Mouse (Mus musculus) heart, adult 2 months (tissue): Measurements from ENCODE around the gene Rgs3. TPM values are rescaled to one million over a fixed set of nuclear protein-coding genes. Genes with fewer than 3 reads are reported as not detected.

Experiments
- DNase-seq, 2 experiments: peaks; one replicate each; pipeline ENCODE4 v3.0.0; 2021
- H3K27ac ChIP-seq: fragments of 200-600 bp; 2 replicates; pipeline ENCODE4 v1.8.1; 2022
- H3K27me3 ChIP-seq: fragments of 200-500 bp; 2 replicates; pipeline ENCODE4 v1.6.1; 2012; ENCODE audit warnings: mild to moderate bottlenecking, low read length, inconsistent platforms, mixed read lengths; ENCODE audit not compliant: control insufficient read depth, insufficient read depth
- H3K36me3 ChIP-seq: fragments of 200-500 bp; 2 replicates; pipeline ENCODE4 v1.6.1; 2012; ENCODE audit warnings: low read length, inconsistent platforms; ENCODE audit not compliant: control insufficient read depth, insufficient read depth
- H3K4me1 ChIP-seq: fragments of 200-500 bp; 2 replicates; pipeline ENCODE4 v1.6.1; 2011; ENCODE audit warnings: low read length; ENCODE audit not compliant: control insufficient read depth, insufficient read depth
- H3K4me3 ChIP-seq: fragments of 200-600 bp; 2 replicates; pipeline ENCODE4 v1.8.1; 2022
- H3K79me2 ChIP-seq: fragments of 200-500 bp; replicated peaks from 2 replicates; pipeline ENCODE4 v1.6.1; 2012; ENCODE audit warnings: mild to moderate bottlenecking, inconsistent platforms, low read length, moderate library complexity, mixed read lengths; ENCODE audit not compliant: control insufficient read depth, insufficient read depth
- H3K9ac ChIP-seq: fragments of 200-500 bp; 2 replicates; pipeline ENCODE4 v1.6.1; 2012; ENCODE audit warnings: low read depth, mild to moderate bottlenecking, control low read depth, inconsistent platforms, low read length, mixed read lengths
- CTCF ChIP-seq: fragments of 200-600 bp; IDR thresholded peaks from 2 replicates; pipeline ENCODE4 v1.8.1; 2022; ENCODE audit warnings: antibody characterized with exemption, mild to moderate bottlenecking, moderate library complexity
- EP300 ChIP-seq: fragments of 200-500 bp; IDR thresholded peaks from 2 replicates; pipeline ENCODE4 v1.6.1; 2011; ENCODE audit warnings: low read depth, low read length, control low read depth; ENCODE audit not compliant: insufficient read depth
- POLR2A ChIP-seq: fragments of 200-500 bp; IDR thresholded peaks from 2 replicates; pipeline ENCODE4 v1.6.1; 2011; ENCODE audit warnings: mild to moderate bottlenecking, low read depth, low read length, control low read depth; ENCODE audit not compliant: insufficient read depth
- WGBS: fragments of 180-500 bp; shearing (Covaris S2); methylation state at CpG from one replicate; pipeline ENCODE4 v1.1.7; 2018; 5-methylcytosine and 5-hydroxymethylcytosine counted together
- intact Hi-C: fragments of 180-260 bp; cut with DNase I; formaldehyde crosslinking; loops from one replicate; pipeline ENCODE4 v1.15.1; 2025
- polyA plus RNA-seq: library from polyadenylated mRNA; depleted of rRNA; stranded (reverse); fragments of >200 nt; gene quantifications from 2 replicates; pipeline ENCODE4 v1.2.3, GENCODE M21; 2012
- total RNA-seq, 2 experiments: library from RNA; stranded (reverse); gene quantifications; 2 replicates each; pipeline ENCODE4 v1.2.3; 2021

The Rgs3 gene
- total and polyA plus RNA-seq, 3 experiments = 23.5 to 48.1 (median 33.7) TPM

DNA sequence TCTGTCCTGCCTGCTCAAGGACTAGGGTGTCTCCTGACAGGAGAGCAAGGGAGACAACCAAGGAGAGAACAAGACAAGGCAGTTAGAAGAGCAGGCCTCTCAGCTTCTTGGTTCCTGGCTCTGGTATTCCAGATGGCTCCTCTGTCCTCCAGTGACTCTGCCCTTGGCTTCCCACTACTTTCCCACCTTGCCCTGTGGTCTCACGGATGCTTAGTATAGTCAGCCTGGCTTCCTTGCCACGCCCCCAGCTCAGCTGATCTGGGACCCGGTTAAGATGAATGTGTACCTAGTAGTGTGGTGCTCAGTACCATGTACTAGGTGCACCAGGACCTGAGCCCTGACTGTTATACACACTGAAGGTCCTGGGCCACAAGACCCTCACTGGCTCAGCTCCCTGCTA is 82.0 kb downstream of the Rgs3 start:
- intact Hi-C loops = loop anchor here (2.0 kb wide), 2 partner anchors 23 to 51 kb away; no protein-coding TSS in a partner anchor
- H3K36me3 ChIP-seq = peaks cover 40% of the 10 kb centered on the region
- no peak overlapping the region for H3K4me3 ChIP-seq
- no peaks in the 10 kb centered on the region for H3K27me3 ChIP-seq
- no peak for TF ChIP-seq EP300
- TF ChIP-seq CTCF = no peak
- no peak for TF ChIP-seq POLR2A
- 48% methylated on average over 3 of the region's 3 CpGs for WGBS
- DNase-seq = no peak
- H3K4me1 ChIP-seq = peaks cover 40% of the 10 kb centered on the region
- peak overlapping the region; percentile 77 for H3K27ac ChIP-seq
- H3K79me2 ChIP-seq = no peaks in the 10 kb centered on the region
- peak overlapping the region; percentile 17 for H3K9ac ChIP-seq

DNA sequence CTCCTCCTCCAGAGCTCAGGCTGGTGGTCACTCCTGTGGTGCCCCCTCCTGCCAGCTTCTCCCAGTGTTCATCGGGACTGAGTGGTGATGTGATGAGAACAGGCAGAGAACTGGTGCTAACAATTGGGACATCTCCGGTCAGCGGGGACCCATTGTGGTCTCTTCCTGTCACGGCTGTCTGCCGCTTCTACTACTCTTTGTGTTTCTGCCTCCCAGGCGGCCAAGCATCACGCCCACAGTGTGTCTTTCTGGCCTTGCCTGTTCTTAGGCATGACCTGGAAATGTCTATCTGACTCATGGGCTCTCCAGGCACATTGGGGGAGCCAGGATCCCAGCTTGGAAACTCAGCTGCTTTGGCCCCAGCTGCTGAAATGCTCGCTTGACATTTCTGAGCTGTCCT is 83.8 kb downstream of the Rgs3 start:
- Histone ChIP-seq H3K4me3 (no peak overlapping the region), H3K36me3 (peaks cover 36% of the 10 kb centered on the region), H3K27ac (peak overlapping the region; percentile 70), H3K4me1 (peaks cover 40% of the 10 kb centered on the region), H3K79me2 (no peaks in the 10 kb centered on the region), H3K27me3 (no peaks in the 10 kb centered on the region), H3K9ac (no peak overlapping the region)
- 45% methylated on average over 8 of the region's 8 CpGs for WGBS
- intact Hi-C loops = loop anchor here (2.0 kb wide), 1 partner anchor 49 kb away; no protein-coding TSS in a partner anchor
- DNase-seq = peak in 1 of 2 experiments; percentile 75
- no peak for TF ChIP-seq POLR2A
- no peak for TF ChIP-seq CTCF
- TF ChIP-seq EP300 = peak; percentile 58

DNA sequence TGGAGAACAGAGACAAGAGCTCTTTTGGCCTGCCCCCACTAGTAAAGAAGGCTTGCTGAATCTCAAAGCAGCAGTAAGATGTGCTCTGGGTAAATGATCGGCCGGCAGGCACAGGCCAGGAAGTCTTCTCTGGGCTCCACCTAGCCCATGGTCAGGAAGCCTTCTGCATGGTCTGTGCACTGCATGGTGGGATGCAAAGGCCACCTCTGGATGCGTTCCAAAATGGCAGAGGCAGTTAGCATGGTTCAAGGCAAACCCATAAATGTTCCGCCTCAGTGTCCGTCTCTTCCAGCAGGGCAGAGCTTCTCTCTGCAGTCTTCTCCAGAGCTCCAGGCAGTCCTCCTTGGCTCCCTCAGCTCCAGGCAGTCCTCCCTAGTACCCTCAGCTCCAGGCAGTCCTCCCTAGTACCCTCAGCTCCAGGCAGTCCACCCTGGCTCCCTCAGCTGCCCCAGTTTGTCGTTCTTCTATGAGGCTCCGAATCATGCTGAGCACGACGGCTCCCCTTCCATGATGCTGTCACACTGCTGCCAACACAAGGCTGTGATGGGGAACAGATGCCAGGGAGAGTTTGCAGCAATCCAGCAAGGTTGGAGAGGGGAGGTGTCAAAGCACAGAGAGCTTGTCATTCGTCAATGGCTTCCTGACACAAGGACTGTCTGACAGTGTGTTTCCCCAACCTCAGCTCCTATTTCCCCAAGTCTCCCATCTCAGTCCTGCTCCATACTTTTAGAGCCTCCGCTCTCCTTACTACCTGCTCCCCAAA is 84.6 kb downstream of the Rgs3 start:
- TF ChIP-seq POLR2A (no peak), EP300 (no peak), CTCF (no peak)
- Histone ChIP-seq H3K27me3 (no peaks in the 10 kb centered on the region), H3K79me2 (no peaks in the 10 kb centered on the region), H3K4me1 (peaks cover 40% of the 10 kb centered on the region), H3K9ac (no peak overlapping the region), H3K27ac (peak overlapping the region; percentile 70), H3K4me3 (no peak overlapping the region), H3K36me3 (peaks cover 36% of the 10 kb centered on the region)
- DNase-seq = no peak
- WGBS = 62% methylated on average over 11 of the region's 11 CpGs
- intact Hi-C loops = loop anchor here (2.0 kb wide), 1 partner anchor 15 kb away; no protein-coding TSS in a partner anchor

DNA sequence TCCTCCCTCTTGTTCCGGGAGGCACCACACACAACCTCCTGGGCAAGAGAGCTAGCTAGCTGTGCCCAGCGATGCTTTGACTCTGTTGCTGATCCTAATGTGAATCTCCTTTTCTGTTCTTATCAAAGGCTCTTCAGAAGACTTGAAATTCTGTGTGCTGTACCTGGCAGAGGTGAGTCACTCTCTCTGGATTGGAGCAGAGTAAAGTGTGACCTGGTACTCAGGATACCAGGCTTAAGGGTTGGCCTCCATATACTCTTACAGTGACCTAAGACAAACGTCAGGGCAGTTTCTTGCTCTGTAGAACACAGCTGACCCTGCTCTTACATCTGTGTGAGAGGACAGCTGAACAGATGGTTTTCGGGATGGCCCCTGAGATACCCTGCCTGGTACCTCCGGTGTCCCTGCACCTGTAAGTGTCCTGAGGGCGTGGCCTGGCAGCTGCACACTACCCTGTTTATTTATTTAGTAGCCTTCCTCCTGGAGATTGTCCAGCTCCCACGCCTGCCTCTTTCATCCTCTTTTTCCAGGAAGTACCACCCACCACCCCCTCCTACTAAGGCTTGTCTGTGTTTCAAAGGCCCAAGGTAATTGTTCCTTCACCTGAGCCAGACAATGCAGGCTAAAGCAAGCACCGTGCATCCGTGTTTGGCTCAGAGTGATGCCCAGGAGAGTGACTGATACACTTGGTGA is 87.1 kb downstream of the Rgs3 start:
- H3K27ac ChIP-seq = peak overlapping the region; percentile 41
- 61% methylated on average over 9 of the region's 9 CpGs for WGBS
- TF ChIP-seq EP300 = no peak
- TF ChIP-seq POLR2A = no peak
- no peak for TF ChIP-seq CTCF
- H3K4me3 ChIP-seq = no peak overlapping the region
- peaks cover 23% of the 10 kb centered on the region for H3K36me3 ChIP-seq
- intact Hi-C loops = no loop called here
- DNase-seq = no peak
- no peak overlapping the region for H3K9ac ChIP-seq
- H3K79me2 ChIP-seq = no peaks in the 10 kb centered on the region
- peaks cover 30% of the 10 kb centered on the region for H3K4me1 ChIP-seq
- H3K27me3 ChIP-seq = no peaks in the 10 kb centered on the region

DNA sequence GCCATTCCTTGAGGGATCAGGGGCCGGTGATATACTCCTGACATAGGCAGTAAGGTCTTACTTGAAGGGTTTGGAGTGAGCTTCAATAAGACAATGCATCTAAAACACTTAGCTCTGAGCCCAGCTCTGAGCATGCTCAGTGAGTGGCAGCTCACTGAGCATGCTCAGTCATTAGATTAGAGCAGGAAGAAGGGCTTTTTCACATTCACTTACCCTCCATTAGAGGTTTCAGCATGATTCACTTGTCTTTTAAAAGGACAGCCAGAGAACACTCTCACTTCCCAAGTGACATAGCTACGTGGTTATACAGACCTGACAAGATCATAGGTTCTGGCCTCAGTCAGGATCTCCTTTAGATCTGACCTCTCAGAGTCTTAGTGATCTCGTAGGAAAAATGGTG is 89.2 kb downstream of the Rgs3 start:
- H3K4me3 ChIP-seq = no peak overlapping the region
- H3K9ac ChIP-seq = no peak overlapping the region
- intact Hi-C loops = no loop called here
- no peaks in the 10 kb centered on the region; the same call in 1 of the 2 replicates for H3K79me2 ChIP-seq
- no peak overlapping the region for H3K27ac ChIP-seq
- H3K4me1 ChIP-seq = peaks cover 18% of the 10 kb centered on the region
- H3K27me3 ChIP-seq = no peaks in the 10 kb centered on the region
- 83% methylated on average over 3 of the region's 3 CpGs for WGBS
- TF ChIP-seq POLR2A (no peak), EP300 (no peak), CTCF (no peak)
- DNase-seq = no peak
- H3K36me3 ChIP-seq = peaks cover 7% of the 10 kb centered on the region
